9 mouse cellular contexts compared by ENCODE assay signal in genomic region chr2:10788509-10788908, GRCm38 (mm10).
DNase-seq lines count a peak whose midpoint lies in the region; ATAC-seq lines count a peak whose summit lies in the region.
"Had no signal": no experiment of that assay in that cellular context is flagged by ENCODE, and none has a peak within 500 bp of the region (broad histone marks: within the 10 kb centered on the region; RNA-seq: fewer than 3 reads in every experiment).

No protein-coding gene starts in this region.

- peak overlapping the region; percentile 34 for H3K27ac ChIP-seq in embryonic facial prominence, embryonic 14.5 days (replicated peaks; ENCODE audit: low read depth, low read length)
- no peak overlapping the region for H3K27ac ChIP-seq in kidney, embryonic 14.5 days (ENCODE audit: low read depth, low read length)
- H3K27ac ChIP-seq: neural tube, embryonic 13.5 days had no signal

- H3K4me2 ChIP-seq in embryonic facial prominence, embryonic 14.5 days (ENCODE audit: low read depth, low read length): no peak overlapping the region
- H3K4me2 ChIP-seq in kidney, embryonic 14.5 days (replicated peaks; ENCODE audit: low read depth, low read length): no peak overlapping the region
- H3K4me2 ChIP-seq: neural tube, embryonic 13.5 days had no signal

- H3K9ac ChIP-seq in embryonic facial prominence, embryonic 14.5 days (ENCODE audit: low read depth, low read length): no peak overlapping the region
- no peak overlapping the region for H3K9ac ChIP-seq in kidney, embryonic 14.5 days (ENCODE audit: low read depth, low read length)
- H3K9ac ChIP-seq: neural tube, embryonic 13.5 days had no signal

- H3K36me3 ChIP-seq in embryonic facial prominence, embryonic 14.5 days (ENCODE audit: control insufficient read depth, insufficient read depth, low read length): no peaks in the 10 kb centered on the region
- H3K36me3 ChIP-seq in kidney, embryonic 14.5 days (ENCODE audit: control insufficient read depth, insufficient read depth, low read length): no peaks in the 10 kb centered on the region
- H3K36me3 ChIP-seq: neural tube, embryonic 13.5 days had no signal

- WGBS in embryonic facial prominence, embryonic 14.5 days: 36% methylated on average over 1 of the region's 1 CpGs
- WGBS in kidney, embryonic 14.5 days: 54% methylated on average over 1 of the region's 1 CpGs

- no peak overlapping the region for H3K4me3 ChIP-seq in embryonic facial prominence, embryonic 14.5 days (ENCODE audit: low read depth, low read length)
- no peak overlapping the region for H3K4me3 ChIP-seq in kidney, embryonic 14.5 days (ENCODE audit: low read length)
- H3K4me3 ChIP-seq: neural tube, embryonic 13.5 days had no signal

- H3K27me3 ChIP-seq in embryonic facial prominence, embryonic 14.5 days (replicated peaks; ENCODE audit: control insufficient read depth, insufficient read depth, low read length): no peaks in the 10 kb centered on the region
- H3K27me3 ChIP-seq in kidney, embryonic 14.5 days (ENCODE audit: control insufficient read depth, insufficient read depth, low read length): no peaks in the 10 kb centered on the region
- H3K27me3 ChIP-seq: neural tube, embryonic 13.5 days had no signal

- no peaks in the 10 kb centered on the region for H3K9me3 ChIP-seq in embryonic facial prominence, embryonic 14.5 days (ENCODE audit: control insufficient read depth, low read length)
- no peaks in the 10 kb centered on the region for H3K9me3 ChIP-seq in kidney, embryonic 14.5 days (ENCODE audit: control insufficient read depth, low read length)
- H3K9me3 ChIP-seq: neural tube, embryonic 13.5 days had no signal

- ATAC-seq in embryonic facial prominence, embryonic 14.5 days (ENCODE audit: low read depth): peak; percentile 68
- no peak for ATAC-seq in kidney, embryonic 14.5 days (ENCODE audit: low FRiP score, low TSS enrichment)

- peaks cover 10% of the 10 kb centered on the region; the same call in 1 of the 2 replicates for H3K4me1 ChIP-seq in embryonic facial prominence, embryonic 14.5 days (ENCODE audit: control insufficient read depth, insufficient read depth, low read length)
- H3K4me1 ChIP-seq in kidney, embryonic 14.5 days (ENCODE audit: control insufficient read depth, insufficient read depth, low read length): no peaks in the 10 kb centered on the region

- peak; percentile 10 for DNase-seq in testis, postnatal 14 days (ENCODE audit: low spot score)
- DNase-seq in testis, postnatal 10 days (ENCODE audit: low spot score): no peak
- DNase-seq in embryonic facial prominence, embryonic 14.5 days (ENCODE audit: low spot score): peak; percentile 79
- DNase-seq in heart, postnatal 14 days: peak; percentile 71 to 78
- DNase-seq in lung, adult 18-20 months: peak; percentile 40 to 53
- DNase-seq in right cerebral cortex, postnatal 25 days: peak; percentile 66
- DNase-seq in spleen, adult 18-20 months: no peak

- intact Hi-C loops in heart, postnatal 14 days (cut with DNase I): no loop called here

Comparison
In these comparisons a context has a peak if more than half of its experiments do, and no peak if none do; other contexts are left out.
1. DNase-seq: peak in testis, postnatal 14 days (single experiment), embryonic facial prominence, embryonic 14.5 days (single experiment), heart, postnatal 14 days (2 of 2), lung, adult 18-20 months (2 of 2) and right cerebral cortex, postnatal 25 days (single experiment); none in testis, postnatal 10 days (single experiment) and spleen, adult 18-20 months (0 of 2).